ENCODE assay signal across 7 mouse cellular contexts in genomic region chrX:167382854-167383186, GRCm38 (mm10). TPM values are rescaled to one million over a fixed set of nuclear protein-coding genes. Genes with fewer than 3 reads are reported as not detected.
DNase-seq lines count a peak whose midpoint lies in the region; ATAC-seq and TF ChIP-seq lines count a peak whose summit lies in the region.

No protein-coding gene starts in this region.

- no peak for TF ChIP-seq CTCF in lung, postnatal 0 days (IDR thresholded peaks at IDR 0.05)

- no peak overlapping the region for H3K9ac ChIP-seq in lung, postnatal 0 days (replicated peaks; ENCODE audit: low read depth)
- peak overlapping the region; percentile 67 for H3K9ac ChIP-seq in forebrain, embryonic 13.5 days
- no peak overlapping the region for H3K9ac ChIP-seq in limb, embryonic 11.5 days (ENCODE audit: low read length)
- peak overlapping the region; percentile 48; the same call in 1 of the 2 replicates for H3K9ac ChIP-seq in neural tube, embryonic 14.5 days (replicated peaks; ENCODE audit: low read depth, low read length)

- H3K4me3 ChIP-seq in lung, postnatal 0 days (ENCODE audit: low read depth, low read length), result peak overlapping the region; percentile 46; the same call in 1 of the 2 replicates
- peak overlapping the region; percentile 56 for H3K4me3 ChIP-seq in forebrain, embryonic 13.5 days
- H3K4me3 ChIP-seq in limb, embryonic 11.5 days (ENCODE audit: low read depth, low read length), result peak overlapping the region; percentile 50
- peak overlapping the region; percentile 48 for H3K4me3 ChIP-seq in neural tube, embryonic 14.5 days (ENCODE audit: low read depth, low read length)

- H3K4me1 ChIP-seq in lung, postnatal 0 days (ENCODE audit: insufficient read depth, low read depth, low read length), result no peaks in the 10 kb centered on the region
- H3K4me1 ChIP-seq in forebrain, embryonic 13.5 days, result no peaks in the 10 kb centered on the region
- no peaks in the 10 kb centered on the region for H3K4me1 ChIP-seq in limb, embryonic 11.5 days (ENCODE audit: control insufficient read depth, insufficient read depth, low read length)
- H3K4me1 ChIP-seq in neural tube, embryonic 14.5 days (ENCODE audit: control insufficient read depth, insufficient read depth, low read length), result no peaks in the 10 kb centered on the region

- H3K27ac ChIP-seq in lung, postnatal 0 days (ENCODE audit: low read length), result no peak overlapping the region
- no peak overlapping the region for H3K27ac ChIP-seq in forebrain, embryonic 13.5 days
- H3K27ac ChIP-seq in limb, embryonic 11.5 days (replicated peaks; ENCODE audit: low read depth, low read length), result no peak overlapping the region
- no peak overlapping the region for H3K27ac ChIP-seq in neural tube, embryonic 14.5 days (ENCODE audit: low read depth, low read length)

- no peaks in the 10 kb centered on the region for H3K27me3 ChIP-seq in lung, postnatal 0 days (replicated peaks; ENCODE audit: insufficient read depth, low read length)
- H3K27me3 ChIP-seq in forebrain, embryonic 13.5 days, result peaks cover 16% of the 10 kb centered on the region; the same call in 1 of the 2 replicates
- H3K27me3 ChIP-seq in limb, embryonic 11.5 days (ENCODE audit: control insufficient read depth, insufficient read depth, low read length), result peaks cover 18% of the 10 kb centered on the region
- peaks cover 2% of the 10 kb centered on the region; the same call in 1 of the 2 replicates for H3K27me3 ChIP-seq in neural tube, embryonic 14.5 days (ENCODE audit: control insufficient read depth, insufficient read depth, low read length)

- no peak for TF ChIP-seq EP300 in lung, postnatal 0 days (IDR thresholded peaks at IDR 0.05)

- no peaks in the 10 kb centered on the region for H3K9me3 ChIP-seq in lung, postnatal 0 days (ENCODE audit: low read length)
- H3K9me3 ChIP-seq in forebrain, embryonic 13.5 days (replicated peaks), result no peaks in the 10 kb centered on the region
- H3K9me3 ChIP-seq in limb, embryonic 11.5 days (ENCODE audit: control insufficient read depth, low read length), result no peaks in the 10 kb centered on the region
- no peaks in the 10 kb centered on the region for H3K9me3 ChIP-seq in neural tube, embryonic 14.5 days (ENCODE audit: control insufficient read depth, low read length)

- no peaks in the 10 kb centered on the region for H3K36me3 ChIP-seq in lung, postnatal 0 days (ENCODE audit: insufficient read depth, low read length)
- H3K36me3 ChIP-seq in forebrain, embryonic 13.5 days (ENCODE audit: poor library complexity, severe bottlenecking), result no peaks in the 10 kb centered on the region
- no peaks in the 10 kb centered on the region for H3K36me3 ChIP-seq in limb, embryonic 11.5 days (ENCODE audit: control insufficient read depth, insufficient read depth, low read length)
- no peaks in the 10 kb centered on the region for H3K36me3 ChIP-seq in neural tube, embryonic 14.5 days (ENCODE audit: control insufficient read depth, insufficient read depth, low read length)

- intact Hi-C loops in left cerebral cortex, postnatal 36 days (cut with DNase I), result no loop called here

- ATAC-seq in lung, postnatal 0 days, result peak; percentile 27
- no peak for ATAC-seq in forebrain, embryonic 13.5 days
- ATAC-seq in limb, embryonic 11.5 days (ENCODE audit: insufficient number of reproducible peaks, low FRiP score, low TSS enrichment, low read depth), result no peak; the same call in 1 of the 2 replicates
- peak; percentile 68; the same call in 1 of the 2 replicates for ATAC-seq in neural tube, embryonic 14.5 days (ENCODE audit: low read depth)

- no peak for DNase-seq in lung, postnatal 0 days (ENCODE audit: low spot score)
- DNase-seq in lung, postnatal 25 days (ENCODE audit: low spot score), result no peak
- DNase-seq in limb, embryonic 11.5 days (ENCODE audit: low spot score), result no peak
- no peak for DNase-seq in left cerebral cortex, adult 9 months (ENCODE audit: low spot score in 2 of 2)
- no peak for DNase-seq in left cerebral cortex, postnatal 36 days (ENCODE audit: low spot score in 2 of 2)

- peak overlapping the region; percentile 74 for H3K4me2 ChIP-seq in lung, postnatal 0 days (replicated peaks; ENCODE audit: low read depth, low read length)
- peak overlapping the region; percentile 69 for H3K4me2 ChIP-seq in forebrain, embryonic 13.5 days
- peak overlapping the region; percentile 68 for H3K4me2 ChIP-seq in limb, embryonic 11.5 days (ENCODE audit: low read depth, severe bottlenecking)
- H3K4me2 ChIP-seq in neural tube, embryonic 14.5 days (ENCODE audit: low read depth, low read length), result peak overlapping the region; percentile 66

- WGBS in lung, postnatal 0 days, result 34% methylated on average over 7 of the region's 7 CpGs
- whole genome bisulfite sequencing in forebrain, embryonic 13.5 days, result 48% methylated on average over 7 of the region's 7 CpGs
- WGBS in limb, embryonic 11.5 days, result 51% methylated on average over 7 of the region's 7 CpGs
- WGBS in neural tube, embryonic 14.5 days, result 51% methylated on average over 7 of the region's 7 CpGs

RNA-seq across cellular contexts. Expression of gene Prps2, which starts 0.3 kb away (rescaled TPM):
- 18.8 and 18.9 TPM in 2 replicates for polyA plus RNA-seq in lung, postnatal 0 days (2015; fragmentation: Nextera tagmentation; extraction: Ambion mirVana)
- 13.6 and 15.5 TPM in 2 replicates for polyA plus RNA-seq in forebrain, embryonic 13.5 days (2015; fragmentation: Nextera tagmentation; extraction: Ambion mirVana)
- polyA plus RNA-seq in limb, embryonic 11.5 days (2014; fragmentation: Nextera tagmentation; extraction: Ambion mirVana), result 14.2 and 16.7 TPM in 2 replicates
- 7.1 and 9.3 TPM in 2 replicates for polyA plus RNA-seq in neural tube, embryonic 14.5 days (2014; fragmentation: Nextera tagmentation; extraction: Ambion mirVana)
- total RNA-seq in left cerebral cortex, postnatal 36 days (2021), result 10 to 100 TPM; 23.1 to 28.9 TPM

RNA-seq across cellular contexts. Expression of gene Tlr7, which starts 52.5 kb away (rescaled TPM):
- polyA plus RNA-seq in lung, postnatal 0 days (2015; fragmentation: Nextera tagmentation; extraction: Ambion mirVana), result 1.4 and 1.5 TPM in 2 replicates
- 0.15 and 0.18 TPM in 2 replicates for polyA plus RNA-seq in forebrain, embryonic 13.5 days (2015; fragmentation: Nextera tagmentation; extraction: Ambion mirVana)
- 0.27 and 0.45 TPM in 2 replicates for polyA plus RNA-seq in limb, embryonic 11.5 days (2014; fragmentation: Nextera tagmentation; extraction: Ambion mirVana)
- polyA plus RNA-seq in neural tube, embryonic 14.5 days (2014; fragmentation: Nextera tagmentation; extraction: Ambion mirVana), result 0.21 and 0.49 TPM in 2 replicates
- total RNA-seq in left cerebral cortex, postnatal 36 days (2021), result 1 to 10 TPM; 3.3 to 4.9 TPM

Comparison
In these comparisons a context has a peak if more than half of its experiments do, and no peak if none do; other contexts are left out.
1. ATAC-seq: peak in lung, postnatal 0 days (single experiment) and neural tube, embryonic 14.5 days (single experiment); none in forebrain, embryonic 13.5 days (single experiment) and limb, embryonic 11.5 days (single experiment).
2. H3K9ac ChIP-seq: peak in forebrain, embryonic 13.5 days (single experiment) and neural tube, embryonic 14.5 days (single experiment); none in lung, postnatal 0 days (single experiment) and limb, embryonic 11.5 days (single experiment).
3. Peak in every context shown above with its lines, with median percentiles within 50 percentile points of each other: H3K4me2 ChIP-seq and H3K4me3 ChIP-seq.